Mouse (Mus musculus) intestine, embryonic 14.5 days (tissue): ENCODE measurements around the gene Vwa3b. TPM values are rescaled to one million over a fixed set of nuclear protein-coding genes. Genes with fewer than 3 reads are reported as not detected.

ENCODE experiments used
- ATAC-seq: fragments of 200-750 bp; cut with Nextera tagmentation; replicated peaks from 2 replicates; pipeline ENCODE4 v1.8.0; 2017; ENCODE audit warnings: low read depth, moderate number of reproducible peaks, moderate TSS enrichment, moderate library complexity; ENCODE audit not compliant: low FRiP score, low TSS enrichment
- DNase-seq: peaks from one replicate; pipeline ENCODE4 v3.0.0-alpha.2; 2018; ENCODE audit warnings: low spot score
- H3K27ac ChIP-seq: fragments of 300-500 bp; sonication (generic); 2 replicates; pipeline ENCODE4 v1.5.1; 2014; ENCODE audit warnings: low read depth, mild to moderate bottlenecking, control low read depth
- H3K27me3 ChIP-seq: fragments of 300-500 bp; sonication (generic); replicated peaks from 2 replicates; pipeline ENCODE4 v1.6.1; 2014; ENCODE audit warnings: low read length, control low read depth; ENCODE audit not compliant: control insufficient read depth, insufficient read depth
- H3K36me3 ChIP-seq: fragments of 300-500 bp; sonication (generic); 2 replicates; pipeline ENCODE4 v1.6.1; 2014; ENCODE audit warnings: low read length, control low read depth; ENCODE audit not compliant: control insufficient read depth, insufficient read depth
- H3K4me1 ChIP-seq: fragments of 300-500 bp; sonication (generic); replicated peaks from 2 replicates; pipeline ENCODE4 v1.6.1; 2014; ENCODE audit warnings: low read length, control low read depth, mixed read lengths; ENCODE audit not compliant: control insufficient read depth, insufficient read depth
- H3K4me2 ChIP-seq: fragments of 300-500 bp; sonication (generic); 2 replicates; pipeline ENCODE4 v1.6.1; 2014; ENCODE audit warnings: low read length
- H3K4me3 ChIP-seq: fragments of 300-500 bp; sonication (generic); 2 replicates; pipeline ENCODE4 v1.5.1; 2014; ENCODE audit warnings: low read depth, low read length, control low read depth, mixed read lengths
- H3K9ac ChIP-seq: fragments of 300-500 bp; sonication (generic); 2 replicates; pipeline ENCODE4 v1.6.1; 2014; ENCODE audit warnings: mild to moderate bottlenecking, low read length
- H3K9me3 ChIP-seq: fragments of 300-500 bp; sonication (generic); 2 replicates; pipeline ENCODE4 v1.6.1; 2016; ENCODE audit warnings: low read length, control low read depth; ENCODE audit not compliant: control insufficient read depth
- WGBS: fragments of 180-500 bp; shearing (Covaris S2); extraction: QIAGEN DNeasy Blood & Tissue Kit; methylation state at CpG from one replicate; pipeline ENCODE4 v1.1.7; 2014; 5-methylcytosine and 5-hydroxymethylcytosine counted together
- polyA plus RNA-seq: library from polyadenylated mRNA; unstranded; fragments of >200 nt; fragmentation: Nextera tagmentation; extraction: Ambion mirVana; gene quantifications from 2 replicates; pipeline ENCODE4 v1.2.1, GENCODE M21; 2014

Vwa3b gene
- polyA plus RNA-seq, 1 experiment from 2014 or later: 2.8 TPM

- WGBS: 49% methylated on average over 5 of the region's 5 CpGs
- no peak overlapping the region for H3K9ac ChIP-seq
- 0 out of 2 replicates have a peak, but pooled peaks cover 2% of the 10 kb centered on the region for H3K4me1 ChIP-seq
- no peaks in the 10 kb centered on the region for H3K9me3 ChIP-seq
- no peak for DNase-seq
- H3K4me3 ChIP-seq: no peak overlapping the region
- no peak for ATAC-seq
- H3K27ac ChIP-seq: peak overlapping the region; percentile 6; the same call in 1 of the 2 replicates
- no peaks in the 10 kb centered on the region for H3K27me3 ChIP-seq
- no peak overlapping the region for H3K4me2 ChIP-seq
- no peaks in the 10 kb centered on the region for H3K36me3 ChIP-seq
These were observed 34.5 kb downstream of the Vwa3b start for GRCm38 (mm10) chr1:37060856-37061255.

- Histone ChIP-seq H3K9me3 (no peaks in the 10 kb centered on the region), H3K4me2 (no peak overlapping the region), H3K4me3 (no peak overlapping the region), H3K36me3 (no peaks in the 10 kb centered on the region), H3K4me1 (0 out of 2 replicates have a peak, but pooled peaks cover 2% of the 10 kb centered on the region), H3K27me3 (no peaks in the 10 kb centered on the region), H3K27ac (no peak overlapping the region), H3K9ac (no peak overlapping the region)
- ATAC-seq: no peak
- DNase-seq: no peak
- WGBS: 81% methylated on average over 5 of the region's 5 CpGs
These were observed 36.7 kb downstream of the Vwa3b start for GRCm38 (mm10) chr1:37063053-37063452.

GRCm38 (mm10) chr1:37063841-37064240 lies 37.4 kb downstream of the Vwa3b start:
- Histone ChIP-seq H3K4me1 (0 out of 2 replicates have a peak, but pooled peaks cover 2% of the 10 kb centered on the region), H3K27ac (no peak overlapping the region), H3K9me3 (no peaks in the 10 kb centered on the region), H3K36me3 (no peaks in the 10 kb centered on the region), H3K9ac (no peak overlapping the region), H3K27me3 (no peaks in the 10 kb centered on the region), H3K4me3 (no peak overlapping the region), H3K4me2 (no peak overlapping the region)
- DNase-seq (no peak), ATAC-seq (no peak)
- WGBS: 57% methylated on average over 4 of the region's 4 CpGs

- Histone ChIP-seq H3K9ac (no peak overlapping the region), H3K27me3 (no peaks in the 10 kb centered on the region), H3K4me2 (no peak overlapping the region), H3K27ac (no peak overlapping the region), H3K4me3 (no peak overlapping the region), H3K36me3 (no peaks in the 10 kb centered on the region), H3K4me1 (no peaks in the 10 kb centered on the region), H3K9me3 (no peaks in the 10 kb centered on the region)
- WGBS: 89% methylated on average over 11 of the region's 11 CpGs
- ATAC-seq (no peak), DNase-seq (no peak)
These were observed 39.4 kb downstream of the Vwa3b start for GRCm38 (mm10) chr1:37065658-37066412.

GRCm38 (mm10) chr1:37075759-37076158 lies 49.4 kb downstream of the Vwa3b start:
- Histone ChIP-seq H3K27ac (no peak overlapping the region), H3K4me2 (no peak overlapping the region), H3K4me1 (no peaks in the 10 kb centered on the region), H3K9me3 (no peaks in the 10 kb centered on the region), H3K36me3 (no peaks in the 10 kb centered on the region), H3K27me3 (no peaks in the 10 kb centered on the region), H3K9ac (no peak overlapping the region), H3K4me3 (no peak overlapping the region)
- ATAC-seq (no peak), DNase-seq (no peak)
- WGBS: 92% methylated on average over 7 of the region's 7 CpGs

- no peaks in the 10 kb centered on the region for H3K36me3 ChIP-seq
- no peak overlapping the region for H3K27ac ChIP-seq
- 71% methylated on average over 9 of the region's 9 CpGs for WGBS
- ATAC-seq (no peak), DNase-seq (no peak)
- no peaks in the 10 kb centered on the region for H3K4me1 ChIP-seq
- no peaks in the 10 kb centered on the region for H3K27me3 ChIP-seq
- no peaks in the 10 kb centered on the region for H3K9me3 ChIP-seq
- H3K4me3 ChIP-seq: no peak overlapping the region
- no peak overlapping the region for H3K9ac ChIP-seq
- no peak overlapping the region for H3K4me2 ChIP-seq
These were observed 50.9 kb downstream of the Vwa3b start for GRCm38 (mm10) chr1:37077266-37077665.

- Histone ChIP-seq H3K36me3 (no peaks in the 10 kb centered on the region), H3K4me1 (no peaks in the 10 kb centered on the region), H3K27me3 (no peaks in the 10 kb centered on the region), H3K27ac (no peak overlapping the region), H3K9me3 (no peaks in the 10 kb centered on the region), H3K9ac (no peak overlapping the region), H3K4me2 (no peak overlapping the region), H3K4me3 (no peak overlapping the region)
- WGBS: 64% methylated on average over 14 of the region's 14 CpGs
- DNase-seq (no peak), ATAC-seq (no peak)
These were observed 51.7 kb downstream of the Vwa3b start for GRCm38 (mm10) chr1:37077955-37078549.

DNA sequence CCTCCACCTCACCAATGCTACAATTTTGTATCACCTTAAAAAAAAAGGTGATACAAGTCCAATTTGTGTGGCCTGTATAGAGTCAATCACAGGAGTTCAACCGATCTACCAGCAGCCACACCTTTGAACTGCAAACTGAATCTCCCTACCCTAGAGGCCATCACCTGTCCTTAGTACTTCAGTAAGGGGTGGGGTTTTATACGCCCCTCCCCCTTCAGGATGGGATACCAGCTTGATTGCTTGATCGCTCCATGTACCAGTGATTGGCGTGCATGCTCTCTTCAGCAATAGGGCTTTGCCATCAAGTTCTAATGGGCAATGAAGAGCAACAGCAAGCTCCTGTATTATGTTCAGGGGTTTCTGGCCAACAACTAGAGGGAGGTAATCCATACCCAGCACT lies 54.0 kb downstream of the Vwa3b start:
- ATAC-seq (no peak), DNase-seq (no peak)
- Histone ChIP-seq H3K9me3 (no peaks in the 10 kb centered on the region), H3K4me1 (peaks cover 4% of the 10 kb centered on the region), H3K9ac (no peak overlapping the region), H3K27me3 (no peaks in the 10 kb centered on the region), H3K4me2 (no peak overlapping the region), H3K36me3 (no peaks in the 10 kb centered on the region), H3K27ac (no peak overlapping the region), H3K4me3 (no peak overlapping the region)
- WGBS: 88% methylated on average over 4 of the region's 4 CpGs
